Mouse (Mus musculus) small intestine, adult 2 months (tissue): ENCODE results near the gene Tfeb. TPM values are rescaled to one million over a fixed set of nuclear protein-coding genes. Genes with fewer than 3 reads are reported as not detected.

Experiments used
- H3K27ac ChIP-seq: fragments of 200-500 bp; 2 replicates; pipeline ENCODE4 v1.5.1; 2012; ENCODE audit warnings: low read depth, low read length, control low read depth, inconsistent platforms; ENCODE audit not compliant: insufficient read depth
- H3K27me3 ChIP-seq: fragments of 200-500 bp; 2 replicates; pipeline ENCODE4 v1.6.1; 2012; ENCODE audit warnings: mild to moderate bottlenecking, moderate library complexity, low read length, inconsistent platforms; ENCODE audit not compliant: control insufficient read depth, insufficient read depth
- H3K36me3 ChIP-seq: fragments of 200-500 bp; 2 replicates; pipeline ENCODE4 v1.6.1; 2012; ENCODE audit warnings: mild to moderate bottlenecking, low read length, control low read depth, inconsistent platforms; ENCODE audit not compliant: control insufficient read depth, insufficient read depth
- H3K4me1 ChIP-seq: fragments of 200-500 bp; 2 replicates; pipeline ENCODE4 v1.6.1; 2012; ENCODE audit warnings: low read length, inconsistent platforms, mixed read lengths; ENCODE audit not compliant: control insufficient read depth, insufficient read depth, insufficient read length
- H3K4me3 ChIP-seq: fragments of 200-500 bp; 2 replicates; pipeline ENCODE4 v1.5.1; 2012; ENCODE audit warnings: low read depth, mild to moderate bottlenecking, control low read depth, inconsistent platforms, low read length, moderate library complexity
- CTCF ChIP-seq: fragments of 200-500 bp; IDR thresholded peaks from 2 replicates; pipeline ENCODE4 v1.5.1; 2012; ENCODE audit warnings: low read depth, mild to moderate bottlenecking, control low read depth, inconsistent platforms, low read length, moderate library complexity, mixed read lengths; ENCODE audit not compliant: insufficient replicate concordance, insufficient read length; ENCODE audit errors: extremely low read depth
- POLR2A ChIP-seq: fragments of 200-500 bp; IDR thresholded peaks from 2 replicates; pipeline ENCODE4 v1.6.1; 2012; ENCODE audit warnings: low read depth, mild to moderate bottlenecking, control low read depth, inconsistent platforms, low read length, moderate library complexity
- whole genome bisulfite sequencing: fragments of 180-500 bp; shearing (Covaris S2); methylation state at CpG from one replicate; pipeline ENCODE4 v1.1.7; 2018; 5-methylcytosine and 5-hydroxymethylcytosine counted together
- polyA plus RNA-seq: library from polyadenylated mRNA; depleted of rRNA; stranded (reverse); fragments of >200 nt; gene quantifications from 2 replicates; pipeline ENCODE4 v1.2.3, GENCODE M21; 2012

Gene Tfeb
- polyA plus RNA-seq, 1 experiment = 60.3 TPM

GRCm38 (mm10) chr17:47744086-47744485 is 7.3 kb downstream of the Tfeb start:
- TF ChIP-seq POLR2A (no peak), CTCF (no peak)

GRCm38 (mm10) chr17:47744746-47745368 is 8.0 kb downstream of the Tfeb start:
- Histone ChIP-seq H3K27me3 (no peaks in the 10 kb centered on the region), H3K36me3 (peaks cover 3% of the 10 kb centered on the region; the same call in 1 of the 2 replicates), H3K27ac (no peak overlapping the region), H3K4me1 (peaks cover 10% of the 10 kb centered on the region), H3K4me3 (no peak overlapping the region)
- 90% methylated on average over 10 of the region's 10 CpGs for WGBS
- TF ChIP-seq POLR2A = no peak
- TF ChIP-seq CTCF = peak; percentile 39; the same call in 1 of the 2 replicates

More at GRCm38 (mm10) chr17:47744086-47744485, 7.3 kb downstream of the Tfeb start:
- 95% methylated on average over 14 of the region's 14 CpGs for WGBS
- Histone ChIP-seq H3K4me3 (no peak overlapping the region), H3K36me3 (peaks cover 3% of the 10 kb centered on the region; the same call in 1 of the 2 replicates), H3K4me1 (peaks cover 15% of the 10 kb centered on the region), H3K27me3 (no peaks in the 10 kb centered on the region), H3K27ac (no peak overlapping the region)

- H3K27ac ChIP-seq = peak overlapping the region; percentile 24
- 35% methylated on average over 14 of the region's 14 CpGs for WGBS
- peaks cover 3% of the 10 kb centered on the region; the same call in 1 of the 2 replicates for H3K36me3 ChIP-seq
- TF ChIP-seq POLR2A (no peak; the same call in 1 of the 2 replicates), CTCF (no peak)
- H3K4me3 ChIP-seq = no peak overlapping the region
- H3K4me1 ChIP-seq = peaks cover 17% of the 10 kb centered on the region
- H3K27me3 ChIP-seq = no peaks in the 10 kb centered on the region
Observed at GRCm38 (mm10) chr17:47748791-47749553, 12.1 kb downstream of the Tfeb start.

- H3K4me3 ChIP-seq = no peak overlapping the region
- H3K4me1 ChIP-seq = peaks cover 17% of the 10 kb centered on the region
- peak overlapping the region; percentile 24 for H3K27ac ChIP-seq
- TF ChIP-seq CTCF = no peak
- TF ChIP-seq POLR2A = no peak
- WGBS = 71% methylated on average over 3 of the region's 3 CpGs
- peaks cover 3% of the 10 kb centered on the region; the same call in 1 of the 2 replicates for H3K36me3 ChIP-seq
- H3K27me3 ChIP-seq = no peaks in the 10 kb centered on the region
Observed at GRCm38 (mm10) chr17:47749626-47750025, 12.8 kb downstream of the Tfeb start.

GRCm38 (mm10) chr17:47750101-47750500 is 13.3 kb downstream of the Tfeb start:
- Histone ChIP-seq H3K27ac (no peak overlapping the region), H3K36me3 (peaks cover 3% of the 10 kb centered on the region; the same call in 1 of the 2 replicates), H3K27me3 (no peaks in the 10 kb centered on the region), H3K4me3 (no peak overlapping the region), H3K4me1 (peaks cover 17% of the 10 kb centered on the region)
- TF ChIP-seq POLR2A (no peak), CTCF (no peak)
- 73% methylated on average over 6 of the region's 6 CpGs for WGBS

GRCm38 (mm10) chr17:47751811-47752210 is 15.0 kb downstream of the Tfeb start:
- TF ChIP-seq CTCF = peak; percentile 24; the same call in 1 of the 2 replicates
- TF ChIP-seq POLR2A = no peak
- H3K4me1 ChIP-seq = peaks cover 19% of the 10 kb centered on the region
- no peak overlapping the region for H3K27ac ChIP-seq
- H3K4me3 ChIP-seq = no peak overlapping the region
- no peaks in the 10 kb centered on the region for H3K27me3 ChIP-seq
- H3K36me3 ChIP-seq = peaks cover 3% of the 10 kb centered on the region; the same call in 1 of the 2 replicates
- WGBS = 88% methylated on average over 5 of the region's 5 CpGs

- 59% methylated on average over 8 of the region's 8 CpGs for WGBS
- H3K27ac ChIP-seq = no peak overlapping the region
Observed at GRCm38 (mm10) chr17:47753130-47753775, 16.4 kb downstream of the Tfeb start.

More at GRCm38 (mm10) chr17:47753130-47753775, 16.4 kb downstream of the Tfeb start:
- H3K27me3 ChIP-seq = no peaks in the 10 kb centered on the region
- peaks cover 19% of the 10 kb centered on the region for H3K4me1 ChIP-seq
- H3K4me3 ChIP-seq = no peak overlapping the region
- TF ChIP-seq CTCF (no peak), POLR2A (no peak)
- no peaks in the 10 kb centered on the region; the same call in 1 of the 2 replicates for H3K36me3 ChIP-seq
